Mouse (Mus musculus) bone marrow, adult 2 months (tissue): ENCODE data around the gene Vps26c.

Experiments used
- CTCF ChIP-seq: fragments of 200-500 bp; IDR thresholded peaks from 2 replicates; pipeline ENCODE4 v1.5.1; 2011; ENCODE audit warnings: low read length, control low read depth; ENCODE audit not compliant: control insufficient read depth, insufficient read depth
- POLR2A ChIP-seq: fragments of 200-500 bp; IDR thresholded peaks from 2 replicates; pipeline ENCODE4 v1.6.1; 2011; ENCODE audit warnings: low read depth, mild to moderate bottlenecking, control low read depth, low read length, borderline replicate concordance; ENCODE audit not compliant: control insufficient read depth

DNA sequence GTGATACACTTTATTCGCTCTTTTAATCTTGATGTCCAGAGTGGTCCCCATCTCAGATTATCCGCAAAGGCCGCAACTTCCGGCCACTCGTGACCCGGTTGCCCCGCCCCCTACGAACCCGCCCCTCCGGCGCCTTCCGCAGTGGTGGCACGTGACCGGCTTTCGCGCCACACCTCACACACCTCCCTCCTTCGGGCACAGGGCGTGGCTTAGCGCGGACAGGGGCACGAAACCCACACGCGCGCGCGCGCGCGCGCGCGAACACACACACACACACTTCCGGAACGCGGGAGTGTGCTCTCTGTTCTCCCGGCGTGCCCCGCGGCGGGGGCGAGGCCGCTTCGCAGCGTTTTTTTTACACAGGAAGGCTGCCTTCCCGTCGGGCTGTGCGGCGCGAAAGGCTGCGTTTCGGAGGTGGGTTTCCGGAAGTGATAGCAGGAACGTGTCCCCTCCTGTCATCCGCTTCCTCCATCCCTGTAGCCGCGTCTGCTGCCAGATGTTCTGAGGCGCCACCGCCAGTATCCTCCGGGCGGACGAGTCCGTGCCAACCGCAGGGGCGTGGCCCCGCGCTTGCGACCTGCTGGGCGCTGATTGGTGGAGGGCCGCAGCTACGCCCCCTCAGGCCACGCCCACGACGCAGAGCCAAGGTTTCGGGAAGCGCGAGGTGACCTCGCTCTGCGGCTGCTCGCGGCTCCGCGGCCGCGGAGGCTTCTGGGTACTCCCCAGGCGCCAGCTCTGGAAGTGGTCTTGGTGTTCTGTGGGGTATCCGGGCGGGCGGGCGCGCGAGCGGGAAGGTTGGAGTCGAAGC is at the start of gene Vps26c:
- TF ChIP-seq CTCF (peak; percentile 5; the same call in 1 of the 2 replicates), POLR2A (peak; percentile 71; the same call in 1 of the 2 replicates)
